Mouse (Mus musculus): ENCODE measurements around the gene Gdpd5. TPM values are rescaled to one million over a fixed set of nuclear protein-coding genes. Genes with fewer than 3 reads are reported as not detected.

Gene Gdpd5
- total and polyA plus RNA-seq, 2 experiments from 2014 or later: 28.9 to 35.9 TPM

DNA sequence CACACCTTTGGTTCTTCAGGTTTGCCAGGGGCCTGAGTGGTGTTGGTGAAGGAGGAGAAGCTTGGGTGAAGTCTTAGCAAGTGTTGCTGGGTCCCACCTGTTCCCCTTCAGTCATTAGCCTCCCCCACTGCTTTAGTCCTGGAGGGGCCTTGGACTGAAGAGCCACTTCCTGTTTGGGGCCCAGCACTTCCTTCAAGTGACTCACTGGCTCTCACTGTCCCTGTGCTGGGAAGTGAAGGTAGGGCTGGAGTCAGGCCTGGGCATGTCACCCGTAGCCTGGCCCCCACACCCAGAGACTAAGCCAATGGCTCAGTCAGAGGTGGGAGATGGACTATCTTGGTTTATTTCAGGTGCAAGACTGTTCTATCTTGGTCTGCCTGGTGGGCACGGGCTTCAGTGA, 26.4 kb downstream of the Gdpd5 start:
- no peak for TF ChIP-seq EP300 (IDR thresholded peaks at IDR 0.05; ENCODE audit: low read depth)
- peaks cover 7% of the 10 kb centered on the region for H3K36me3 ChIP-seq (replicated peaks; ENCODE audit: control insufficient read depth, insufficient read depth, low read length)
- no peak overlapping the region for H3K4me3 ChIP-seq (ENCODE audit: low read depth, low read length)
- no peak for DNase-seq (ENCODE audit: low spot score)
- H3K4me1 ChIP-seq (ENCODE audit: control insufficient read depth, insufficient read depth): peaks cover 16% of the 10 kb centered on the region
- H3K9me3 ChIP-seq (replicated peaks; ENCODE audit: control insufficient read depth, low read length): no peaks in the 10 kb centered on the region
- no peak overlapping the region for H3K4me2 ChIP-seq (ENCODE audit: low read depth, low read length)
- no peak overlapping the region for H3K9ac ChIP-seq (replicated peaks; ENCODE audit: low read depth, low read length)
- WGBS: 78% methylated on average over 2 of the region's 2 CpGs
- no peaks in the 10 kb centered on the region for H3K27me3 ChIP-seq (ENCODE audit: control insufficient read depth, insufficient read depth, low read length)
- no peak overlapping the region for H3K27ac ChIP-seq (ENCODE audit: low read depth)
- ATAC-seq (ENCODE audit: insufficient read depth, low read depth): no peak

DNA sequence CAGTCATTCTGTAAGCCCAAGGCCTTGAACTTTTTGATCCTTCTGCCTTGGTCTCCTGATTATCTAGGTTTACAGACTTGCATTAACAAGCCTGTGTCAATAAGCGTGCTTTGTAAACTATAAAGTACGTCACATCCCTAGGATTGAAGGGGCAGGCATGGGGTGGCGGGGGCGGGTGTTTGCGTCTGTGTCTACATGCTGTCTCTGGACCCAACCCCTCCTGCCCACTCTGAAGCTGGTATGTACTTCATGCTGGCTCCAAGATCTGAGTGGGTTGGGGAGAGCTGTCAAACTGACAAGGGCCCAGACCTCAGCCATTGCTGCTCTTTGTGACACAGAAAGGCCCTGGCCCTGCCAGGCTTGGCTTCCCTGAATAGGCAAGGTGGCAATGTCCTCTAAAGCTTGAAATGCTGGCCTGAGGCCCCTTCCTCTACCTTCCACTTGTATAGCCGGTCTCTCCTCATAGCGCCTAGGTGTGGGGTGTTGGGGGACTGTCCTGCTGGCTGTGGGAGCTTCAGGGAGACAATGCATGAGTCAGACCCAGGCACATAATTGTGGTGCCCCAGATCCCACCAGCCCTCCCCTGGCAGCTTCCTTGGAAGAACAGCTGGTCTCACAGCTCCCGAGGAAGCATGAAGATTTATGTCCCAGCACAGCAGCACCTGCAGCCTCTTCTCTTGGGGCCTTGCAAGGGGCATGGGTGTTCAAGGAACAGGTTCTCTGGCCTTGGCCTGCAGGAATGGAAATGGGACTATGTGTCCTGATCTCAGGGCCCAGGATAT, 28.4 kb downstream of the Gdpd5 start:
- H3K9ac ChIP-seq (replicated peaks; ENCODE audit: low read depth, low read length): no peak overlapping the region
- no peak overlapping the region for H3K4me2 ChIP-seq (ENCODE audit: low read depth, low read length)
- peaks cover 16% of the 10 kb centered on the region for H3K4me1 ChIP-seq (ENCODE audit: control insufficient read depth, insufficient read depth)
- ATAC-seq (ENCODE audit: insufficient read depth, low read depth) (peak; percentile 37), DNase-seq (ENCODE audit: low spot score) (peak; percentile 29)
- no peak overlapping the region for H3K4me3 ChIP-seq (ENCODE audit: low read depth, low read length)
- H3K9me3 ChIP-seq (replicated peaks; ENCODE audit: control insufficient read depth, low read length): no peaks in the 10 kb centered on the region
- 61% methylated on average over 8 of the region's 8 CpGs for WGBS
- TF ChIP-seq CTCF (IDR thresholded peaks at IDR 0.05; ENCODE audit: low read depth): no peak
- no peak for TF ChIP-seq EP300 (IDR thresholded peaks at IDR 0.05; ENCODE audit: low read depth)
- H3K27ac ChIP-seq (ENCODE audit: low read depth): peak overlapping the region; percentile 74
- H3K27me3 ChIP-seq (ENCODE audit: control insufficient read depth, insufficient read depth, low read length): no peaks in the 10 kb centered on the region
- peaks cover 16% of the 10 kb centered on the region for H3K36me3 ChIP-seq (replicated peaks; ENCODE audit: control insufficient read depth, insufficient read depth, low read length)

DNA sequence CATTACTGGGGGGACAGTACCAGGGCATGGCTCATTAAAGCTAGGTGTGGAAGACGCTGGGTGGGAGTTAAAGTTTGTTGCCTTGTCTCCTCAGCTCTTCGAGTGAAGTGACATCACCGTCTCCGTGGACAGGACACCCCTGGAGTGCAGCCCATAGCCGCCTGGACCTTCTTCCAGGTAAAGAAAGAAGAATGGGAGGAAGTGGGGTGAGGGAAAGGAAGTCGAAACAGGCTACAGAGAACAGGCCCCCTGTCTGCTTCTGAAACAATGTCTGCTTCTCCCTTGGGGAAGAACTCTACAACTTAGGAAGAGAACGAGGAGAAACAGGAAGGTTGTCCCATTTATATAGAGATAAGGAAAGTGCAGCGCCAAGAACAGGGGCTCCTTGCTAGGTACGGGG, 29.1 kb downstream of the Gdpd5 start:
- TF ChIP-seq CTCF (IDR thresholded peaks at IDR 0.05; ENCODE audit: low read depth) (no peak), EP300 (IDR thresholded peaks at IDR 0.05; ENCODE audit: low read depth) (no peak)
- Histone ChIP-seq H3K4me3 (ENCODE audit: low read depth, low read length) (no peak overlapping the region), H3K27me3 (ENCODE audit: control insufficient read depth, insufficient read depth, low read length) (no peaks in the 10 kb centered on the region), H3K4me2 (ENCODE audit: low read depth, low read length) (no peak overlapping the region), H3K27ac (ENCODE audit: low read depth) (peak overlapping the region; percentile 74), H3K9me3 (replicated peaks; ENCODE audit: control insufficient read depth, low read length) (no peaks in the 10 kb centered on the region), H3K9ac (replicated peaks; ENCODE audit: low read depth, low read length) (no peak overlapping the region), H3K4me1 (ENCODE audit: control insufficient read depth, insufficient read depth) (peaks cover 16% of the 10 kb centered on the region), H3K36me3 (replicated peaks; ENCODE audit: control insufficient read depth, insufficient read depth, low read length) (peaks cover 9% of the 10 kb centered on the region)
- peak; percentile 16 for DNase-seq (ENCODE audit: low spot score)
- 50% methylated on average over 9 of the region's 9 CpGs for WGBS
- peak; percentile 38 for ATAC-seq (ENCODE audit: insufficient read depth, low read depth)

DNA sequence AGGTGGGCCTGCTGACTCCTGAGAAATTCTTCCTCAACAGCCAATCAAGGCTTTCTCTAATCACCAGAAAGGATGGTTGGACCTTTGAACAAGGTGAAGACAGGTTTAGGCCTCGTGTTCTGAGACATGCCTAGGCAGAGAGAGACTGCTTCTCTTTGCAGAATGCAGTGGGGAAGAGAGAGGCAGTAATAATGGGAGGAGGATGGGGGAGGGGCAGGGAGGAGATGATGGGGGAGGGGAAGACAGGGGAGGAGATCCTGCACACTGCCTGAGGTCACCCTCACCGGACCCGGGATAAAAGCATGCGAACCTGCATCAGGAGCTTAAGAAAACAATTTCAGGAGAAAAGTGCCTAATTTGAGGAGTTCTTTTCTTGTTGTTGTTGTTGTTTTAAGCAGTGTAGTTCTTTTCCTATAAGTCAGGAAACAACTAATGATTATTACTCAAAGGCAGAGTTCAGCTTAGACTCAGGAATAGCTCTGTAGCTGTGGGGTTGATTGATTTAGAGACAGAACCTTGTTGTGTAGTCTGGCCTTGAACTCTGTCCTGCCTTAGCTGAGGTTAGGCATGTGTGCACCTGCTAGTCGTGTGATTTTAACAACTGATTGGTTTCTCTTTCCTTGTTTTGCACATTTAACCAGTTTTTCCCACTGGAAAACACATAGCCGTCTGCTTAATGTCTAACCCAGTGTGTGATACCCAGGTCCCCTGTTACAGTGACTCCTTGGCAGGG, 30.0 kb downstream of the Gdpd5 start:
- DNase-seq (ENCODE audit: low spot score) (no peak), ATAC-seq (ENCODE audit: insufficient read depth, low read depth) (no peak)
- Histone ChIP-seq H3K36me3 (replicated peaks; ENCODE audit: control insufficient read depth, insufficient read depth, low read length) (peaks cover 16% of the 10 kb centered on the region), H3K4me2 (ENCODE audit: low read depth, low read length) (no peak overlapping the region), H3K9ac (replicated peaks; ENCODE audit: low read depth, low read length) (no peak overlapping the region), H3K9me3 (replicated peaks; ENCODE audit: control insufficient read depth, low read length) (no peaks in the 10 kb centered on the region), H3K27ac (ENCODE audit: low read depth) (peak overlapping the region; percentile 74), H3K4me3 (ENCODE audit: low read depth, low read length) (no peak overlapping the region), H3K27me3 (ENCODE audit: control insufficient read depth, insufficient read depth, low read length) (no peaks in the 10 kb centered on the region), H3K4me1 (ENCODE audit: control insufficient read depth, insufficient read depth) (peaks cover 16% of the 10 kb centered on the region)
- WGBS: 47% methylated on average over 6 of the region's 6 CpGs
- TF ChIP-seq EP300 (IDR thresholded peaks at IDR 0.05; ENCODE audit: low read depth) (no peak), CTCF (IDR thresholded peaks at IDR 0.05; ENCODE audit: low read depth) (no peak)

DNA sequence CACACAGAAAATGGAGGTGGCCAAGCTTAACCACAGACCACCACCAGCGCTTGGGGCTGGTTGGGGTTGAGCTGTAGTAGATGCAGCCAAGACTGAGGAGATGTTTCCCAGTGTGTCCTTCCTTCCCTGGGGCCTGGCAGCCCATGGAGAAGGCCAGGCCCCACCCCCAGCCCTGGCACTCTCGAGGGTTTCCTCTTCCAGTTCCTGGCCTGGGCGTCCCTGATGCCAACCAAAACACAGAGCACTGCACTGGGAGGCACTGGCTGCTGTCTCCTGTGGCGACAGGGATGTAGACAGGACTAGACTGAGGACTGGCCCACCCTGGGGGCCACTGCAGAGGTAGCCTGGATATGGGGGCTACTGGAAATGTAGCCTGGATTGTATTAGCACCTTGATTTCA, 33.8 kb downstream of the Gdpd5 start:
- DNase-seq (ENCODE audit: low spot score): no peak
- 56% methylated on average over 4 of the region's 4 CpGs for whole genome bisulfite sequencing
- Histone ChIP-seq H3K9ac (replicated peaks; ENCODE audit: low read depth, low read length) (no peak overlapping the region), H3K27ac (ENCODE audit: low read depth) (no peak overlapping the region), H3K4me3 (ENCODE audit: low read depth, low read length) (no peak overlapping the region), H3K36me3 (replicated peaks; ENCODE audit: control insufficient read depth, insufficient read depth, low read length) (peaks cover 18% of the 10 kb centered on the region), H3K9me3 (replicated peaks; ENCODE audit: control insufficient read depth, low read length) (no peaks in the 10 kb centered on the region), H3K27me3 (ENCODE audit: control insufficient read depth, insufficient read depth, low read length) (no peaks in the 10 kb centered on the region), H3K4me2 (ENCODE audit: low read depth, low read length) (no peak overlapping the region), H3K4me1 (ENCODE audit: control insufficient read depth, insufficient read depth) (peaks cover 3% of the 10 kb centered on the region; the same call in 1 of the 2 replicates)
- peak; percentile 46 for ATAC-seq (ENCODE audit: insufficient read depth, low read depth)
- TF ChIP-seq EP300 (IDR thresholded peaks at IDR 0.05; ENCODE audit: low read depth) (no peak), CTCF (IDR thresholded peaks at IDR 0.05; ENCODE audit: low read depth) (no peak)
